Mouse (Mus musculus) kidney, postnatal 36 days (tissue): ENCODE data around the gene Cdh10.

Experiments used
- DNase-seq, 2 experiments: peaks; one replicate each; pipeline ENCODE4 v3.0.0; 2021 to 2022; ENCODE audit warnings: mixed read lengths in 2 of 2

Gene Cdh10

GRCm38 (mm10) chr15:18987671-18988070 lies 168.9 kb downstream of the Cdh10 start:
- DNase-seq, result no peak

- no peak for DNase-seq
These were observed 174.8 kb downstream of the Cdh10 start for GRCm38 (mm10) chr15:18993512-18993911.

GRCm38 (mm10) chr15:18994294-18994693 lies 175.5 kb downstream of the Cdh10 start:
- no peak for DNase-seq

- no peak for DNase-seq
These were observed 192.1 kb downstream of the Cdh10 start for GRCm38 (mm10) chr15:19010829-19011228.

- no peak for DNase-seq
These were observed 214.2 kb downstream of the Cdh10 start for GRCm38 (mm10) chr15:19032983-19033382.

- DNase-seq, result no peak
These were observed 221.3 kb downstream of the Cdh10 start for GRCm38 (mm10) chr15:19040077-19040476.
